Mouse (Mus musculus) stomach, postnatal 0 days (tissue): ENCODE measurements around the gene Dohh.

Experiments used
- CTCF ChIP-seq: IDR thresholded peaks from 2 replicates; pipeline ENCODE4 v1.5.1; 2016; ENCODE audit warnings: antibody characterized with exemption, low read depth, mild to moderate bottlenecking, moderate library complexity
- EP300 ChIP-seq: optimal IDR thresholded peaks from 2 replicates; pipeline ENCODE3; 2016; ENCODE audit warnings: antibody characterized with exemption

- no peak for TF ChIP-seq CTCF
- TF ChIP-seq EP300, result no peak
These were observed 26.8 kb downstream of the Dohh start for GRCm38 (mm10) chr10:81410981-81411380.
